Mouse (Mus musculus) adrenal gland, postnatal 25 days (tissue): ENCODE results near the gene Kctd19. TPM values are rescaled to one million over a fixed set of nuclear protein-coding genes. Genes with fewer than 3 reads are reported as not detected.

ENCODE experiments used
- total RNA-seq: library from RNA; stranded (reverse); gene quantifications from 2 replicates; pipeline ENCODE4 v1.2.3, GENCODE M21; 2021

The Kctd19 gene
- total RNA-seq, 1 experiment from 2014 or later = not detected

Other genes with a start within 250 kb of the Kctd19 start
- 78.8 and 92.4 TPM in 2 replicates for gene Cbfb, start 242.8 kb downstream of the Kctd19 start, total RNA-seq
- gene D230025D16Rik, start 188.4 kb downstream of the Kctd19 start, total RNA-seq = 27.9 and 34.5 TPM in 2 replicates
- gene B3gnt9, start 158.3 kb downstream of the Kctd19 start, total RNA-seq = 1.2 and 2.1 TPM in 2 replicates
- 18.7 and 21.7 TPM in 2 replicates for gene Tradd, start 148.9 kb downstream of the Kctd19 start, total RNA-seq
- gene Fbxl8, start 148.9 kb downstream of the Kctd19 start, total RNA-seq = 3.7 and 4.5 TPM in 2 replicates
- 0.70 and 1.1 TPM in 2 replicates for gene Hsf4, start 143.7 kb downstream of the Kctd19 start, total RNA-seq
- gene Nol3, start 137.4 kb downstream of the Kctd19 start, total RNA-seq = 4.4 and 4.7 TPM in 2 replicates
- 1.9 and 3.7 TPM in 2 replicates for gene 4931428F04Rik, start 123.6 kb downstream of the Kctd19 start, total RNA-seq
- 28.1 and 32.0 TPM in 2 replicates for gene Exoc3l, start 117.4 kb downstream of the Kctd19 start, total RNA-seq
- 44.1 and 45.5 TPM in 2 replicates for gene E2f4, start 115.8 kb downstream of the Kctd19 start, total RNA-seq
- gene Elmo3, start 107.9 kb downstream of the Kctd19 start, total RNA-seq = 3.9 and 9.8 TPM in 2 replicates
- 4.9 and 7.4 TPM in 2 replicates for gene Lrrc29, start 87.2 kb downstream of the Kctd19 start, total RNA-seq
- 61.4 and 66.9 TPM in 2 replicates for gene Tmem208, start 87.1 kb downstream of the Kctd19 start, total RNA-seq
- 14.0 and 18.4 TPM in 2 replicates for gene Fhod1, start 65.5 kb downstream of the Kctd19 start, total RNA-seq
- 1.3 and 2.7 TPM in 2 replicates for gene Slc9a5, start 64.7 kb downstream of the Kctd19 start, total RNA-seq
- 0.76 and 0.82 TPM in 2 replicates for gene Plekhg4, start 40.2 kb downstream of the Kctd19 start, total RNA-seq
- gene Lrrc36, start 69 bp upstream of the Kctd19 start, total RNA-seq = 3.8 and 6.1 TPM in 2 replicates
- gene Tppp3, start 58.0 kb upstream of the Kctd19 start, total RNA-seq = 22.7 and 27.4 TPM in 2 replicates
- gene Zdhhc1, start 83.4 kb upstream of the Kctd19 start, total RNA-seq = 17.7 and 20.6 TPM in 2 replicates
- 0.15 TPM in 1 of 2 replicates, not detected in the other for gene Hsd11b2, start 105.3 kb upstream of the Kctd19 start, total RNA-seq
- 108 and 110 TPM in 2 replicates for gene Atp6v0d1, start 152.5 kb upstream of the Kctd19 start, total RNA-seq
- gene Ripor1, start 191.8 kb upstream of the Kctd19 start, total RNA-seq = 27.7 and 33.5 TPM in 2 replicates
- gene Ctcf, start 223.1 kb upstream of the Kctd19 start, total RNA-seq = 61.5 and 74.2 TPM in 2 replicates
- gene Agrp, start 223.9 kb upstream of the Kctd19 start, total RNA-seq = 1.2 TPM in 1 of 2 replicates, not detected in the other